Mouse (Mus musculus): ENCODE results near the gene Pnpla2.

The Pnpla2 gene

GRCm38 (mm10) chr7:141447110-141447991 is 7.6 kb upstream of the Pnpla2 start, which contains the start of gene Rplp2:
Gene Rplp2 (plus strand): TSS chr7:141447370.
- peak; percentile 93 for DNase-seq (ENCODE audit: low spot score)

GRCm38 (mm10) chr7:141451928-141452327 is 3.1 kb upstream of the Pnpla2 start:
- no peak for DNase-seq (ENCODE audit: low spot score)

GRCm38 (mm10) chr7:141453636-141454035 is 1.4 kb upstream of the Pnpla2 start:
- DNase-seq (ENCODE audit: low spot score) = no peak

GRCm38 (mm10) chr7:141455610-141456314 is 764 bp downstream of the Pnpla2 start:
- peak; percentile 68 for DNase-seq (ENCODE audit: low spot score)

- no peak for DNase-seq (ENCODE audit: low spot score)
Observed at GRCm38 (mm10) chr7:141456739-141457138, 1.7 kb downstream of the Pnpla2 start.

- no peak for DNase-seq (ENCODE audit: low spot score)
Observed at GRCm38 (mm10) chr7:141457236-141457635, 2.2 kb downstream of the Pnpla2 start.

- DNase-seq (ENCODE audit: low spot score) = no peak
Observed at GRCm38 (mm10) chr7:141457986-141458660, 3.1 kb downstream of the Pnpla2 start.

GRCm38 (mm10) chr7:141458661-141459060 is 3.7 kb downstream of the Pnpla2 start:
- no peak for DNase-seq (ENCODE audit: low spot score)

- no peak for DNase-seq (ENCODE audit: low spot score)
Observed at GRCm38 (mm10) chr7:141459301-141459711, 4.3 kb downstream of the Pnpla2 start.

- DNase-seq (ENCODE audit: low spot score) = no peak
Observed at GRCm38 (mm10) chr7:141460001-141460390, 5.0 kb downstream of the Pnpla2 start.

- DNase-seq (ENCODE audit: low spot score) = no peak
Observed at GRCm38 (mm10) chr7:141460391-141461113, 5.6 kb downstream of the Pnpla2 start, which contains the start of gene Cracr2b. Gene Cracr2b (plus strand): TSS chr7:141461094.

- no peak for DNase-seq (ENCODE audit: low spot score)
Observed at GRCm38 (mm10) chr7:141461521-141462332, 6.7 kb downstream of the Pnpla2 start.

GRCm38 (mm10) chr7:141462333-141462821 is 7.4 kb downstream of the Pnpla2 start:
- no peak for DNase-seq (ENCODE audit: low spot score)

GRCm38 (mm10) chr7:141463824-141464602 is 9.0 kb downstream of the Pnpla2 start:
- DNase-seq (ENCODE audit: low spot score) = no peak

GRCm38 (mm10) chr7:141464603-141465201 is 9.7 kb downstream of the Pnpla2 start:
- no peak for DNase-seq (ENCODE audit: low spot score)

GRCm38 (mm10) chr7:141465388-141466044 is 10.5 kb downstream of the Pnpla2 start:
- DNase-seq (ENCODE audit: low spot score) = no peak

- no peak for DNase-seq (ENCODE audit: low spot score)
Observed at GRCm38 (mm10) chr7:141466045-141466394, 11.0 kb downstream of the Pnpla2 start.

GRCm38 (mm10) chr7:141466607-141467148 is 11.7 kb downstream of the Pnpla2 start:
- DNase-seq (ENCODE audit: low spot score) = no peak

Measured in spleen, adult 12 weeks (tissue).